Mouse (Mus musculus): ENCODE data around the gene Otog. TPM values are rescaled to one million over a fixed set of nuclear protein-coding genes. Genes with fewer than 3 reads are reported as not detected.

Otog gene
- total and polyA plus RNA-seq, 3 experiments = under 0.01 TPM; not detected in 2

- in situ Hi-C loops (cut with MboI; ENCODE audit: low pct_ligation_motif_present, low pct_unique_long_range_greater_than_20kb, low sequenced_read_pairs) = no loop called here
- no peak for DNase-seq (ENCODE audit: extremely low read depth)
- H3K4me3 ChIP-seq (replicated peaks in 1 of 3; ENCODE audit: low read depth in 2 of 3, low read length in 2 of 3, poor library complexity in 1 of 3) = no peak overlapping the region
Measured at GRCm38 (mm10) chr7:46280896-46281295, 40.1 kb downstream of the Otog start.

GRCm38 (mm10) chr7:46282276-46282675 lies 41.5 kb downstream of the Otog start:
- DNase-seq (ENCODE audit: extremely low read depth) = no peak
- Histone ChIP-seq H3K4me3 (replicated peaks in 1 of 3; ENCODE audit: low read depth in 2 of 3, low read length in 2 of 3, poor library complexity in 1 of 3) (no peak overlapping the region), H3K27ac (ENCODE audit: insufficient read depth, low read depth) (no peak overlapping the region), H3K4me2 (ENCODE audit: insufficient read depth, low read depth, poor library complexity, severe bottlenecking) (no peak overlapping the region), H3K9ac (ENCODE audit: insufficient read depth, low read depth) (no peak overlapping the region), H3K79me2 (replicated peaks; ENCODE audit: control insufficient read depth, extremely low read depth, insufficient read depth, poor library complexity, severe bottlenecking) (no peaks in the 10 kb centered on the region), H3K9me3 (replicated peaks; ENCODE audit: low read length) (no peaks in the 10 kb centered on the region), H3K36me3 (replicated peaks in 1 of 2; ENCODE audit: control insufficient read depth in 1 of 2, insufficient read depth in 1 of 2, low read length in 1 of 2) (no peaks in the 10 kb centered on the region), H3K27me3 (replicated peaks) (peaks cover 72% of the 10 kb centered on the region), H3K4me1 (ENCODE audit: control insufficient read depth in 1 of 2, insufficient read depth in 2 of 2) (no peaks in the 10 kb centered on the region)
- no peak for TF ChIP-seq JUND (conservative IDR thresholded peaks at IDR 0.05; ENCODE audit: low read depth, low read length)
- TF ChIP-seq MYC (IDR thresholded peaks at IDR 0.05; ENCODE audit: low read depth, low read length) = no peak
- TF ChIP-seq TBP (conservative IDR thresholded peaks at IDR 0.05; ENCODE audit: low read depth, low read length) = no peak
- no peak for TF ChIP-seq ZC3H11A (IDR thresholded peaks at IDR 0.05; ENCODE audit: low read depth, low read length)
- no peak for TF ChIP-seq USF1 (IDR thresholded peaks at IDR 0.05; ENCODE audit: low read depth, low read length)
- TF ChIP-seq BHLHE40 (IDR thresholded peaks at IDR 0.05; ENCODE audit: low read depth, low read length) = no peak
- no peak for TF ChIP-seq UBTF (IDR thresholded peaks at IDR 0.05; ENCODE audit: low read depth, low read length)
- no peak for TF ChIP-seq MAX (IDR thresholded peaks at IDR 0.05; ENCODE audit: low read length)
- TF ChIP-seq EP300 (IDR thresholded peaks at IDR 0.05; ENCODE audit: low read length) = no peak
- no peak for TF ChIP-seq ZKSCAN1 (IDR thresholded peaks at IDR 0.05; ENCODE audit: borderline replicate concordance, low read depth, low read length)
- TF ChIP-seq RAD21 (IDR thresholded peaks at IDR 0.05; ENCODE audit: low read depth, low read length) = no peak
- no peak for TF ChIP-seq MAFK (IDR thresholded peaks at IDR 0.05; ENCODE audit: insufficient replicate concordance, low read length)
- in situ Hi-C loops (cut with MboI; ENCODE audit: low pct_ligation_motif_present, low pct_unique_long_range_greater_than_20kb, low sequenced_read_pairs) = no loop called here
- dilution Hi-C loops (cut with MboI; ENCODE audit: extremely low pct_ligation_motif_present, extremely low pct_unique_long_range_greater_than_20kb, low sequenced_read_pairs) = no loop called here

More at GRCm38 (mm10) chr7:46280896-46281295, 40.1 kb downstream of the Otog start:
- TF ChIP-seq USF2 (conservative IDR thresholded peaks at IDR 0.05; ENCODE audit: low read depth, low read length) = no peak
- TF ChIP-seq POLR2A (IDR thresholded peaks at IDR 0.05; ENCODE audit: low read depth, low read length) = no peak
- Histone ChIP-seq H3K27ac (ENCODE audit: insufficient read depth, low read depth) (no peak overlapping the region), H3K9ac (ENCODE audit: insufficient read depth, low read depth) (no peak overlapping the region), H3K4me2 (ENCODE audit: insufficient read depth, low read depth, poor library complexity, severe bottlenecking) (no peak overlapping the region), H3K79me2 (replicated peaks; ENCODE audit: control insufficient read depth, extremely low read depth, insufficient read depth, poor library complexity, severe bottlenecking) (no peaks in the 10 kb centered on the region), H3K27me3 (replicated peaks) (peaks cover 74% of the 10 kb centered on the region), H3K9me3 (replicated peaks; ENCODE audit: low read length) (no peaks in the 10 kb centered on the region), H3K4me1 (ENCODE audit: control insufficient read depth in 1 of 2, insufficient read depth in 2 of 2) (no peaks in the 10 kb centered on the region), H3K36me3 (replicated peaks in 1 of 2; ENCODE audit: control insufficient read depth in 1 of 2, insufficient read depth in 1 of 2, low read length in 1 of 2) (no peaks in the 10 kb centered on the region)
- dilution Hi-C loops (cut with MboI; ENCODE audit: extremely low pct_ligation_motif_present, extremely low pct_unique_long_range_greater_than_20kb, low sequenced_read_pairs) = no loop called here

GRCm38 (mm10) chr7:46283681-46284080 lies 42.9 kb downstream of the Otog start:
- in situ Hi-C loops (cut with MboI; ENCODE audit: low pct_ligation_motif_present, low pct_unique_long_range_greater_than_20kb, low sequenced_read_pairs) = no loop called here
- Histone ChIP-seq H3K79me2 (replicated peaks; ENCODE audit: control insufficient read depth, extremely low read depth, insufficient read depth, poor library complexity, severe bottlenecking) (no peaks in the 10 kb centered on the region), H3K27ac (ENCODE audit: insufficient read depth, low read depth) (no peak overlapping the region), H3K4me3 (replicated peaks in 1 of 3; ENCODE audit: low read depth in 2 of 3, low read length in 2 of 3, poor library complexity in 1 of 3) (no peak overlapping the region), H3K9me3 (replicated peaks; ENCODE audit: low read length) (no peaks in the 10 kb centered on the region), H3K4me2 (ENCODE audit: insufficient read depth, low read depth, poor library complexity, severe bottlenecking) (no peak overlapping the region), H3K4me1 (ENCODE audit: control insufficient read depth in 1 of 2, insufficient read depth in 2 of 2) (no peaks in the 10 kb centered on the region), H3K27me3 (replicated peaks) (peaks cover 79% of the 10 kb centered on the region), H3K36me3 (replicated peaks in 1 of 2; ENCODE audit: control insufficient read depth in 1 of 2, insufficient read depth in 1 of 2, low read length in 1 of 2) (no peaks in the 10 kb centered on the region), H3K9ac (ENCODE audit: insufficient read depth, low read depth) (no peak overlapping the region)
- no peak for TF ChIP-seq E2F4 (IDR thresholded peaks at IDR 0.05; ENCODE audit: insufficient replicate concordance, low read depth, low read length)
- TF ChIP-seq MEF2A (IDR thresholded peaks at IDR 0.05; ENCODE audit: borderline replicate concordance, low read depth, low read length) = no peak
- TF ChIP-seq ETS1 (conservative IDR thresholded peaks at IDR 0.05; ENCODE audit: low read depth, low read length) = no peak
- no peak for TF ChIP-seq CTCF (conservative IDR thresholded peaks at IDR 0.05 in 1 of 2, IDR thresholded peaks at IDR 0.05 in 1 of 2; ENCODE audit: low read depth in 2 of 2, low read length in 2 of 2)
- TF ChIP-seq TBP (conservative IDR thresholded peaks at IDR 0.05; ENCODE audit: low read depth, low read length) = no peak
- TF ChIP-seq RCOR1 (conservative IDR thresholded peaks at IDR 0.05; ENCODE audit: low read depth, low read length) = no peak
- no peak for TF ChIP-seq TCF12 (IDR thresholded peaks at IDR 0.05; ENCODE audit: low read depth, low read length)
- TF ChIP-seq JUND (conservative IDR thresholded peaks at IDR 0.05; ENCODE audit: low read depth, low read length) = no peak
- TF ChIP-seq ZKSCAN1 (IDR thresholded peaks at IDR 0.05; ENCODE audit: borderline replicate concordance, low read depth, low read length) = no peak
- no peak for DNase-seq (ENCODE audit: extremely low read depth)
- dilution Hi-C loops (cut with MboI; ENCODE audit: extremely low pct_ligation_motif_present, extremely low pct_unique_long_range_greater_than_20kb, low sequenced_read_pairs) = no loop called here

Measured in CH12.LX (cell line).